Mouse (Mus musculus): ENCODE results near the gene Gm45521. TPM values are rescaled to one million over a fixed set of nuclear protein-coding genes. Genes with fewer than 3 reads are reported as not detected.
A peak's percentile ranks its signal among the peaks of the same experiment; 100 is the strongest.

Gene Gm45521
- polyA plus RNA-seq (2016; fragmentation: Nextera tagmentation; extraction: Ambion mirVana): 0.37 and 0.48 TPM in 2 replicates

GRCm38 (mm10) chr14:7957049-7957448, at the start of gene Gm45521:
TSS of gene Gm45521 (plus strand) at chr14:7957288.
- peak; percentile 49 for DNase-seq (ENCODE audit: low spot score)
- WGBS: 49% methylated on average over 9 of the region's 9 CpGs
- peak within 1 kb of the TSS; percentile 49 for H3K27ac ChIP-seq (replicated peaks)
- no peaks in the 10 kb centered on the region for H3K27me3 ChIP-seq (ENCODE audit: low read depth, poor library complexity, severe bottlenecking)
- no peaks in the 10 kb centered on the region for H3K9me3 ChIP-seq (replicated peaks)
- no peak within 1 kb of the TSS for H3K4me3 ChIP-seq
- peaks cover 27% of the 10 kb centered on the region for H3K4me1 ChIP-seq
- no peaks in the 10 kb centered on the region for H3K36me3 ChIP-seq

- WGBS: 81% methylated on average over 10 of the region's 10 CpGs
- DNase-seq (ENCODE audit: low spot score): no peak
- Histone ChIP-seq H3K9me3 (replicated peaks) (no peaks in the 10 kb centered on the region), H3K4me1 (no peaks in the 10 kb centered on the region; the same call in 1 of the 2 replicates), H3K27me3 (ENCODE audit: low read depth, poor library complexity, severe bottlenecking) (no peaks in the 10 kb centered on the region), H3K4me3 (no peak overlapping the region), H3K36me3 (peaks cover 80% of the 10 kb centered on the region), H3K27ac (replicated peaks) (no peak overlapping the region)
Observed at GRCm38 (mm10) chr14:7909472-7909871, 47.6 kb upstream of the Gm45521 start.

GRCm38 (mm10) chr14:7913842-7914241, 43.2 kb upstream of the Gm45521 start:
- Histone ChIP-seq H3K9me3 (replicated peaks) (no peaks in the 10 kb centered on the region), H3K4me3 (no peak overlapping the region), H3K4me1 (no peaks in the 10 kb centered on the region; the same call in 1 of the 2 replicates), H3K27me3 (ENCODE audit: low read depth, poor library complexity, severe bottlenecking) (no peaks in the 10 kb centered on the region), H3K27ac (replicated peaks) (no peak overlapping the region), H3K36me3 (peaks cover 83% of the 10 kb centered on the region)
- DNase-seq (ENCODE audit: low spot score): no peak
- 73% methylated on average over 7 of the region's 7 CpGs for WGBS

- Histone ChIP-seq H3K27ac (replicated peaks) (no peak overlapping the region), H3K9me3 (replicated peaks) (no peaks in the 10 kb centered on the region), H3K27me3 (ENCODE audit: low read depth, poor library complexity, severe bottlenecking) (no peaks in the 10 kb centered on the region), H3K4me1 (no peaks in the 10 kb centered on the region; the same call in 1 of the 2 replicates), H3K4me3 (no peak overlapping the region), H3K36me3 (peaks cover 84% of the 10 kb centered on the region)
- 86% methylated on average over 4 of the region's 4 CpGs for WGBS
- DNase-seq (ENCODE audit: low spot score): no peak
Observed at GRCm38 (mm10) chr14:7914461-7914860, 42.6 kb upstream of the Gm45521 start.

- Histone ChIP-seq H3K36me3 (peaks cover 87% of the 10 kb centered on the region), H3K27ac (replicated peaks) (no peak overlapping the region), H3K9me3 (replicated peaks) (no peaks in the 10 kb centered on the region), H3K4me3 (no peak overlapping the region), H3K4me1 (no peaks in the 10 kb centered on the region; the same call in 1 of the 2 replicates), H3K27me3 (ENCODE audit: low read depth, poor library complexity, severe bottlenecking) (no peaks in the 10 kb centered on the region)
- WGBS: 86% methylated on average over 6 of the region's 6 CpGs
- DNase-seq (ENCODE audit: low spot score): no peak
Observed at GRCm38 (mm10) chr14:7918150-7918991, 38.7 kb upstream of the Gm45521 start.

- 92% methylated on average over 5 of the region's 5 CpGs for WGBS
- peaks cover 90% of the 10 kb centered on the region for H3K36me3 ChIP-seq
- no peaks in the 10 kb centered on the region for H3K4me1 ChIP-seq
Observed at GRCm38 (mm10) chr14:7919309-7919708, 37.8 kb upstream of the Gm45521 start.

GRCm38 (mm10) chr14:7919921-7920320, 37.2 kb upstream of the Gm45521 start:
- no peaks in the 10 kb centered on the region for H3K4me1 ChIP-seq
- peaks cover 91% of the 10 kb centered on the region for H3K36me3 ChIP-seq
- 81% methylated on average over 4 of the region's 4 CpGs for WGBS
- no peak overlapping the region for H3K27ac ChIP-seq (replicated peaks)
- no peaks in the 10 kb centered on the region for H3K27me3 ChIP-seq (ENCODE audit: low read depth, poor library complexity, severe bottlenecking)
- DNase-seq (ENCODE audit: low spot score): no peak
- H3K9me3 ChIP-seq (replicated peaks): no peaks in the 10 kb centered on the region
- no peak overlapping the region for H3K4me3 ChIP-seq

More at GRCm38 (mm10) chr14:7919309-7919708, 37.8 kb upstream of the Gm45521 start:
- H3K27me3 ChIP-seq (ENCODE audit: low read depth, poor library complexity, severe bottlenecking): no peaks in the 10 kb centered on the region
- H3K9me3 ChIP-seq (replicated peaks): no peaks in the 10 kb centered on the region
- no peak for DNase-seq (ENCODE audit: low spot score)
- no peak overlapping the region for H3K4me3 ChIP-seq
- H3K27ac ChIP-seq (replicated peaks): no peak overlapping the region

GRCm38 (mm10) chr14:7921459-7921858, 35.6 kb upstream of the Gm45521 start:
- DNase-seq (ENCODE audit: low spot score): no peak
- 89% methylated on average over 5 of the region's 5 CpGs for WGBS
- Histone ChIP-seq H3K4me1 (no peaks in the 10 kb centered on the region), H3K36me3 (peaks cover 88% of the 10 kb centered on the region), H3K9me3 (replicated peaks) (no peaks in the 10 kb centered on the region), H3K4me3 (no peak overlapping the region), H3K27me3 (ENCODE audit: low read depth, poor library complexity, severe bottlenecking) (no peaks in the 10 kb centered on the region), H3K27ac (replicated peaks) (no peak overlapping the region)

- Histone ChIP-seq H3K9me3 (replicated peaks) (no peaks in the 10 kb centered on the region), H3K4me3 (no peak overlapping the region), H3K27me3 (ENCODE audit: low read depth, poor library complexity, severe bottlenecking) (no peaks in the 10 kb centered on the region), H3K27ac (replicated peaks) (no peak overlapping the region), H3K36me3 (peaks cover 85% of the 10 kb centered on the region), H3K4me1 (no peaks in the 10 kb centered on the region)
- no peak for DNase-seq (ENCODE audit: low spot score)
Observed at GRCm38 (mm10) chr14:7923635-7924034, 33.5 kb upstream of the Gm45521 start.

GRCm38 (mm10) chr14:7928362-7928761, 28.7 kb upstream of the Gm45521 start:
- 89% methylated on average over 1 of the region's 1 CpGs for WGBS
- H3K4me1 ChIP-seq: no peaks in the 10 kb centered on the region
- no peak for DNase-seq (ENCODE audit: low spot score)
- H3K36me3 ChIP-seq: peaks cover 90% of the 10 kb centered on the region
- no peaks in the 10 kb centered on the region for H3K9me3 ChIP-seq (replicated peaks)
- no peak overlapping the region for H3K27ac ChIP-seq (replicated peaks)
- no peak overlapping the region for H3K4me3 ChIP-seq
- no peaks in the 10 kb centered on the region for H3K27me3 ChIP-seq (ENCODE audit: low read depth, poor library complexity, severe bottlenecking)

- Histone ChIP-seq H3K27ac (replicated peaks) (no peak overlapping the region), H3K9me3 (replicated peaks) (no peaks in the 10 kb centered on the region), H3K4me1 (no peaks in the 10 kb centered on the region), H3K36me3 (peaks cover 90% of the 10 kb centered on the region), H3K4me3 (no peak overlapping the region), H3K27me3 (ENCODE audit: low read depth, poor library complexity, severe bottlenecking) (no peaks in the 10 kb centered on the region)
- DNase-seq (ENCODE audit: low spot score): no peak
- 90% methylated on average over 7 of the region's 7 CpGs for WGBS
Observed at GRCm38 (mm10) chr14:7929029-7929428, 28.1 kb upstream of the Gm45521 start.

GRCm38 (mm10) chr14:7932151-7932550, 24.9 kb upstream of the Gm45521 start:
- no peaks in the 10 kb centered on the region for H3K9me3 ChIP-seq (replicated peaks)
- H3K4me1 ChIP-seq: peaks cover 3% of the 10 kb centered on the region; the same call in 1 of the 2 replicates
- H3K36me3 ChIP-seq: peaks cover 85% of the 10 kb centered on the region
- H3K27me3 ChIP-seq (ENCODE audit: low read depth, poor library complexity, severe bottlenecking): no peaks in the 10 kb centered on the region
- no peak overlapping the region for H3K27ac ChIP-seq (replicated peaks)
- H3K4me3 ChIP-seq: no peak overlapping the region
- WGBS: 88% methylated on average over 4 of the region's 4 CpGs
- DNase-seq (ENCODE audit: low spot score): no peak

GRCm38 (mm10) chr14:7934166-7934565, 22.9 kb upstream of the Gm45521 start:
- no peaks in the 10 kb centered on the region for H3K27me3 ChIP-seq (ENCODE audit: low read depth, poor library complexity, severe bottlenecking)
- no peaks in the 10 kb centered on the region for H3K9me3 ChIP-seq (replicated peaks)
- 94% methylated on average over 7 of the region's 7 CpGs for WGBS
- H3K4me3 ChIP-seq: no peak overlapping the region
- H3K36me3 ChIP-seq: peaks cover 68% of the 10 kb centered on the region
- no peak for DNase-seq (ENCODE audit: low spot score)
- no peak overlapping the region for H3K27ac ChIP-seq (replicated peaks)
- peaks cover 6% of the 10 kb centered on the region; the same call in 1 of the 2 replicates for H3K4me1 ChIP-seq
